Mouse (Mus musculus) testis, adult 2 months (tissue): ENCODE data around the gene Adh1. TPM values are rescaled to one million over a fixed set of nuclear protein-coding genes. Genes with fewer than 3 reads are reported as not detected.

ENCODE experiments used
- H3K27ac ChIP-seq: fragments of 200-500 bp; 2 replicates; pipeline ENCODE4 v1.5.1; 2012; ENCODE audit warnings: low read depth, low read length; ENCODE audit not compliant: control insufficient read depth, insufficient read depth
- H3K27me3 ChIP-seq: fragments of 200-500 bp; 2 replicates; pipeline ENCODE4 v1.6.1; 2012; ENCODE audit warnings: mild to moderate bottlenecking, low read length, moderate library complexity; ENCODE audit not compliant: control insufficient read depth, insufficient read depth
- H3K36me3 ChIP-seq: fragments of 200-500 bp; 2 replicates; pipeline ENCODE4 v1.6.1; 2012; ENCODE audit warnings: mild to moderate bottlenecking, low read length; ENCODE audit not compliant: control insufficient read depth, insufficient read depth
- H3K4me1 ChIP-seq: fragments of 200-500 bp; 2 replicates; pipeline ENCODE4 v1.6.1; 2012; ENCODE audit warnings: low read length; ENCODE audit not compliant: control insufficient read depth, insufficient read depth
- H3K4me3 ChIP-seq: fragments of 200-500 bp; 2 replicates; pipeline ENCODE4 v1.5.1; 2012; ENCODE audit warnings: low read depth, mild to moderate bottlenecking, low read length, moderate library complexity, mixed read lengths; ENCODE audit not compliant: control insufficient read depth
- CTCF ChIP-seq: fragments of 200-500 bp; IDR thresholded peaks from 2 replicates; pipeline ENCODE4 v1.5.1; 2012; ENCODE audit warnings: low read depth, mild to moderate bottlenecking, inconsistent platforms, low read length, moderate library complexity; ENCODE audit not compliant: control insufficient read depth, insufficient read depth, insufficient replicate concordance
- POLR2A ChIP-seq: fragments of 200-500 bp; IDR thresholded peaks from 2 replicates; pipeline ENCODE4 v1.6.1; 2012; ENCODE audit warnings: low read depth, mild to moderate bottlenecking, inconsistent platforms, low read length, moderate library complexity; ENCODE audit not compliant: control insufficient read depth
- polyA plus RNA-seq: library from polyadenylated mRNA; depleted of rRNA; stranded (reverse); fragments of >200 nt; gene quantifications from 2 replicates; pipeline ENCODE4 v1.2.3, GENCODE M21; 2012

Gene Adh1
- polyA plus RNA-seq, 1 experiment: 6.5 TPM

DNA sequence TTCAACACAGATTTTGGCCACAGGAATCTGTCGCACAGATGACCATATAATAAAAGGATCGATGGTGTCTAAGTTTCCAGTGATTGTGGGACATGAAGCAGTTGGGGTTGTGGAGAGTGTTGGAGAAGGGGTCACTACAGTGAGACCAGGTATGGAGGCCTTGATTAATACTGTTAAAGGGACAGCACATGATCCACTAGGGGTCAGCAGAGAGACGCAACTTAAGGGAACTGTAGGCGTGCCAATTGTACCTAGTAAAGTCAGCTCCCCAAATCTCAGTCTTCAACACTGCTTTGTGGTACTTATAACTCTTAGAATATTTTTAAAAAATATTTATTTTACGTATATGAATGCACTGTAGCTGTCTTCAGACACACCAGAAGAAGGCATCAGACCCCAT lies 37.8 kb upstream of the Adh1 start:
- no peak overlapping the region for H3K4me3 ChIP-seq
- no peaks in the 10 kb centered on the region for H3K27me3 ChIP-seq
- H3K4me1 ChIP-seq: peaks cover 9% of the 10 kb centered on the region
- no peak for TF ChIP-seq POLR2A
- peak; percentile 23; the same call in 1 of the 2 replicates for TF ChIP-seq CTCF
- H3K27ac ChIP-seq: no peak overlapping the region
- H3K36me3 ChIP-seq: no peaks in the 10 kb centered on the region

GRCm38 (mm10) chr3:138224363-138224954 lies 36.3 kb upstream of the Adh1 start:
- Histone ChIP-seq H3K36me3 (no peaks in the 10 kb centered on the region), H3K4me3 (peak overlapping the region; percentile 14; the same call in 1 of the 2 replicates), H3K4me1 (peaks cover 9% of the 10 kb centered on the region), H3K27me3 (no peaks in the 10 kb centered on the region), H3K27ac (no peak overlapping the region)
- TF ChIP-seq POLR2A (no peak), CTCF (no peak)

DNA sequence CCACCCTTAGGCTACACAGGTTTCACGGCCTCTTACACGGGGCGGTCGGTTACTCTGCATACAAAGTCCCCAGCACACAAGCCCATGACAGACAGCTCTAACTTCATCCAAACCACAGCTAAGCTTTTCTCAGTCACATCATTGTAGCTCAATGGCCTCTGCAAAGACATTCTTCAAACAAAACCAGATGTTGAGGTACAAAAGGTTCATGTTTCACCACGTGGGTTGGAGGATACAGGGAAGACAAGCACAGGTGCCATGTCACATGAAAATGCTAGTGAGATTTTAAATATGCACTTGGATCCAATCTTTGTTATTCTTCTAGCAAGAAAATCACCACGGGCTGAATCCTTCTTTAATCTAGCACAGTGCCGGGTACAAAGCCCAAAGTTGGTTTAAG lies 35.5 kb upstream of the Adh1 start:
- TF ChIP-seq CTCF: no peak
- no peak overlapping the region for H3K4me3 ChIP-seq
- no peak overlapping the region for H3K27ac ChIP-seq
- H3K36me3 ChIP-seq: no peaks in the 10 kb centered on the region
- peaks cover 9% of the 10 kb centered on the region for H3K4me1 ChIP-seq
- no peaks in the 10 kb centered on the region for H3K27me3 ChIP-seq

DNA sequence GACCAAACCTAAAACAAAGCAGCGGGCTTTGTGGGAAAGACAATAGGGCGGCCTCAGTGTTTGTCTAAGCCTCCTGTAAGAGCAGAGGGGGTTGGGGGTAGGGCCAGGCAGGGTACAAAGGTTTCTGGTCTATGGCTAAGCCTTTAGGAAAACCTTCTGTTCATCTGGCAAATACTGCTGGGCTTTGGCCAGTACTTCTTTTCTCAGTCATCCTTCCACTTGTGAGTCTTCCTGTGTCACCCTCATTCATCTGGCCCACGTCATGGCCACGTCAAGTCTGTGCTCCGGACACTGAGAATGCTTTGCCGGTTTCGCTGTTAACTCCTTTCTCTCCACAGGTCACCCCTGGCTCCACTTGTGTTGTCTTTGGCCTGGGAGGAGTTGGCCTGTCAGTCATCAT lies 34.9 kb upstream of the Adh1 start:
- no peaks in the 10 kb centered on the region for H3K36me3 ChIP-seq
- no peaks in the 10 kb centered on the region for H3K27me3 ChIP-seq
- TF ChIP-seq POLR2A (no peak), CTCF (no peak)
- H3K27ac ChIP-seq: no peak overlapping the region
- peaks cover 9% of the 10 kb centered on the region for H3K4me1 ChIP-seq
- no peak overlapping the region for H3K4me3 ChIP-seq

- Histone ChIP-seq H3K36me3 (no peaks in the 10 kb centered on the region), H3K4me1 (peaks cover 9% of the 10 kb centered on the region), H3K4me3 (no peak overlapping the region), H3K27ac (no peak overlapping the region), H3K27me3 (no peaks in the 10 kb centered on the region)
- TF ChIP-seq POLR2A (no peak), CTCF (no peak)
Observed at GRCm38 (mm10) chr3:138226476-138226875, 34.3 kb upstream of the Adh1 start.

DNA sequence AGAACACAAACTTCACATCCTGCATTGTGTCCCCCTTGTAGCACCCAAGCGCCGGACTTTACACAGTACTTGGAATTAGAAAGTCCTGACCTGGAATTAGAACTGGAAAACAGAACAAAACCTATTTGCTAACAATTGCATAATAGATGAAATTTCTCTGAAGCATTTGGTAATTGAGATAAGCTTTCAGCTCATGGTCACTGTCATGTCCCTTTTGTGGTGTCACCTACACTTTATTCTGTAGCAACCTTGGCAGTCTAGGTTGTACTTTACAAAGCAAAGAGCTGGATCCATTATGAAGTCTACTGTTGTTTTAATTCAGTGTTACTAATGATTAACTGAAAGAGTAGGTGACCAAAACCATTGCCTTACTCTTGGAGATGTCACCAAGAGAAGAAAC lies 33.7 kb upstream of the Adh1 start:
- no peak overlapping the region for H3K27ac ChIP-seq
- H3K27me3 ChIP-seq: no peaks in the 10 kb centered on the region
- TF ChIP-seq POLR2A (no peak), CTCF (no peak)
- H3K4me3 ChIP-seq: no peak overlapping the region
- H3K36me3 ChIP-seq: no peaks in the 10 kb centered on the region
- peaks cover 9% of the 10 kb centered on the region for H3K4me1 ChIP-seq

- TF ChIP-seq POLR2A (no peak), CTCF (no peak)
- H3K27me3 ChIP-seq: no peaks in the 10 kb centered on the region
Observed at GRCm38 (mm10) chr3:138227782-138228181, 33.0 kb upstream of the Adh1 start.

GRCm38 (mm10) chr3:138229448-138229847 lies 31.3 kb upstream of the Adh1 start:
- Histone ChIP-seq H3K4me3 (no peak overlapping the region), H3K36me3 (no peaks in the 10 kb centered on the region), H3K27ac (no peak overlapping the region), H3K27me3 (no peaks in the 10 kb centered on the region), H3K4me1 (peaks cover 3% of the 10 kb centered on the region)
- no peak for TF ChIP-seq CTCF

More at GRCm38 (mm10) chr3:138227782-138228181, 33.0 kb upstream of the Adh1 start:
- peaks cover 9% of the 10 kb centered on the region for H3K4me1 ChIP-seq
- no peaks in the 10 kb centered on the region for H3K36me3 ChIP-seq
- no peak overlapping the region for H3K27ac ChIP-seq
- no peak overlapping the region for H3K4me3 ChIP-seq
